8 mouse cellular contexts compared by ENCODE assay signal in genomic region chr17:21845545-21846321, GRCm38 (mm10). TPM values are rescaled to one million over a fixed set of nuclear protein-coding genes. Genes with fewer than 3 reads are reported as not detected.
DNase-seq lines count a peak whose midpoint lies in the region; ATAC-seq and TF ChIP-seq lines count a peak whose summit lies in the region.

TSS of gene Zfp820 (minus strand) at chr17:21845772.

- no peaks in the 10 kb centered on the region for H3K79me2 ChIP-seq in macrophage (ENCODE audit: inconsistent target)

- H3K4me1 ChIP-seq in hindbrain, embryonic 15.5 days (replicated peaks), result peaks cover 7% of the 10 kb centered on the region; the same call in 1 of the 2 replicates

- peak within 1 kb of the TSS; percentile 83 for H3K4me3 ChIP-seq in gastrocnemius, adult 2 months
- peak within 1 kb of the TSS; percentile 72 for H3K4me3 ChIP-seq in hindbrain, embryonic 15.5 days
- H3K4me3 ChIP-seq in left cerebral cortex, adult 2 months, result peak within 1 kb of the TSS; percentile 52
- H3K4me3 ChIP-seq in macrophage (ENCODE audit: inconsistent target), result peak within 1 kb of the TSS; percentile 28

- 4% methylated on average over 22 of the region's 22 CpGs for WGBS in hindbrain, embryonic 15.5 days
- 6% methylated on average over 22 of the region's 22 CpGs for WGBS in macrophage (ENCODE audit: missing documents)

- peak; percentile 98 for ATAC-seq in hindbrain, embryonic 15.5 days (ENCODE audit: low FRiP score, low read depth)
- ATAC-seq in activated CD4-positive, CD25-positive, alpha-beta regulatory T cell, adult 4 months, result no peak

- no peak for TF ChIP-seq CTCF in gastrocnemius, adult 2 months (IDR thresholded peaks at IDR 0.05)
- TF ChIP-seq CTCF in left cerebral cortex, adult 2 months (IDR thresholded peaks at IDR 0.05), result no peak

- DNase-seq in T-cell, adult 2 months (ENCODE audit: low spot score), result peak; percentile 1
- peak; percentile 1 for DNase-seq in cerebellum, postnatal 36 days
- DNase-seq in gastrocnemius, adult 2 months, result peak; percentile 47
- peak; percentile 12 to 26 for DNase-seq in left cerebral cortex, adult 2 months (ENCODE audit: extremely low spot score in 1 of 2, low spot score in 2 of 2)
- peak; percentile 52 to 67 for DNase-seq in right cerebral cortex, postnatal 10 days (ENCODE audit: low spot score in 2 of 2)

- H3K9ac ChIP-seq in hindbrain, embryonic 15.5 days, result peak within 1 kb of the TSS; percentile 67

- intact Hi-C loops in gastrocnemius, adult 2 months (cut with DNase I), result no loop called here
- intact Hi-C loops in left cerebral cortex, adult 2 months (cut with DNase I), result no loop called here

- peak within 1 kb of the TSS; percentile 74 for H3K4me2 ChIP-seq in hindbrain, embryonic 15.5 days

- no peaks in the 10 kb centered on the region for H3K9me3 ChIP-seq in hindbrain, embryonic 15.5 days

- H3K27me3 ChIP-seq in hindbrain, embryonic 15.5 days, result no peaks in the 10 kb centered on the region

- no peaks in the 10 kb centered on the region for H3K36me3 ChIP-seq in hindbrain, embryonic 15.5 days
- no peaks in the 10 kb centered on the region for H3K36me3 ChIP-seq in macrophage (ENCODE audit: inconsistent target)

- H3K27ac ChIP-seq in gastrocnemius, adult 2 months, result peak within 1 kb of the TSS; percentile 75
- H3K27ac ChIP-seq in hindbrain, embryonic 15.5 days (replicated peaks), result 0 out of 2 replicates have a peak within 1 kb of the TSS, but pooled peaks have one; percentile 44
- no peak within 1 kb of the TSS for H3K27ac ChIP-seq in left cerebral cortex, adult 2 months
- no peak within 1 kb of the TSS for H3K27ac ChIP-seq in macrophage

RNA-seq across cellular contexts. Expression of gene Zfp820, which starts in this region (rescaled TPM):
- under 1 TPM; 0.33 TPM for total RNA-seq in gastrocnemius, adult 2 months (2021)
- 2.2 TPM in 2 replicates for polyA plus RNA-seq in hindbrain, embryonic 15.5 days (2015; fragmentation: Nextera tagmentation; extraction: Ambion mirVana)
- total RNA-seq in left cerebral cortex, adult 2 months (2021), result under 1 TPM; 0.66 to 0.72 TPM
- total RNA-seq in macrophage (2018; cell fraction: chromatin; rRNA removed), result 1 to 10 TPM in 4 of 26 experiments, under 1 TPM in 16, not detected in 6; 0.27 to 1.7 (median 0.69) TPM
- total RNA-seq in macrophage (2018; cell fraction: cytosol; rRNA removed), result under 1 TPM; 0.09 to 0.65 (median 0.39) TPM
- total RNA-seq in macrophage (2018; cell fraction: nucleus; rRNA removed), result 1 to 10 TPM in 3 of 26 experiments, under 1 TPM in 19, not detected in 4; 0.11 to 1.5 (median 0.54) TPM
- 0.27 to 1.2 TPM (median 0.48 TPM) in 3 replicates for polyA plus RNA-seq in macrophage (2018)
- under 1 TPM; 0.33 to 0.56 TPM for polyA plus RNA-seq in activated CD4-positive, CD25-positive, alpha-beta regulatory T cell, adult 4 months (2017; shearing (Covaris generic))

Comparison
In these comparisons a context has a peak if more than half of its experiments do, and no peak if none do; other contexts are left out.
1. Peak in DNase-seq, H3K4me3 ChIP-seq and H3K27ac ChIP-seq in gastrocnemius, adult 2 months; RNA of the gene not detected or under 1 TPM.
2. Peak in DNase-seq and H3K4me3 ChIP-seq in left cerebral cortex, adult 2 months; RNA of the gene not detected or under 1 TPM.
3. DNase-seq: peak in every context shown above with its lines; median percentile 60 in right cerebral cortex, postnatal 10 days; 47 in gastrocnemius, adult 2 months; 19 in left cerebral cortex, adult 2 months; 1 in T-cell, adult 2 months; 1 in cerebellum, postnatal 36 days.
4. H3K4me3 ChIP-seq: peak in every context shown above with its lines; median percentile 83 in gastrocnemius, adult 2 months; 72 in hindbrain, embryonic 15.5 days; 52 in left cerebral cortex, adult 2 months; 28 in macrophage.